Mouse (Mus musculus): ENCODE results near the gene Amhr2. TPM values are rescaled to one million over a fixed set of nuclear protein-coding genes. Genes with fewer than 3 reads are reported as not detected.

Amhr2 gene
- polyA plus RNA-seq, 1 experiment from 2014 or later, result 0.18 TPM

- H3K36me3 ChIP-seq, result peaks cover 99% of the 10 kb centered on the region
- no peak overlapping the region for H3K4me3 ChIP-seq
- 80% methylated on average over 3 of the region's 3 CpGs for WGBS
- H3K27me3 ChIP-seq (ENCODE audit: insufficient read depth, poor library complexity, severe bottlenecking), result no peaks in the 10 kb centered on the region
- no peaks in the 10 kb centered on the region for H3K9me3 ChIP-seq
- no peaks in the 10 kb centered on the region for H3K4me1 ChIP-seq (replicated peaks)
- DNase-seq (ENCODE audit: low spot score), result no peak
- H3K27ac ChIP-seq, result no peak overlapping the region
These were observed 54.2 kb downstream of the Amhr2 start for GRCm38 (mm10) chr15:102499370-102499769.

GRCm38 (mm10) chr15:102499851-102500250 is 54.7 kb downstream of the Amhr2 start:
- no peaks in the 10 kb centered on the region for H3K9me3 ChIP-seq
- no peaks in the 10 kb centered on the region for H3K27me3 ChIP-seq (ENCODE audit: insufficient read depth, poor library complexity, severe bottlenecking)
- no peak overlapping the region for H3K27ac ChIP-seq
- 92% methylated on average over 6 of the region's 6 CpGs for WGBS
- no peaks in the 10 kb centered on the region for H3K4me1 ChIP-seq (replicated peaks)
- no peak for DNase-seq (ENCODE audit: low spot score)
- H3K4me3 ChIP-seq, result no peak overlapping the region
- peaks cover 99% of the 10 kb centered on the region for H3K36me3 ChIP-seq

GRCm38 (mm10) chr15:102500479-102500878 is 55.3 kb downstream of the Amhr2 start:
- Histone ChIP-seq H3K4me1 (replicated peaks) (0 out of 2 replicates have a peak, but pooled peaks cover 3% of the 10 kb centered on the region), H3K27me3 (ENCODE audit: insufficient read depth, poor library complexity, severe bottlenecking) (no peaks in the 10 kb centered on the region), H3K27ac (no peak overlapping the region), H3K36me3 (peaks cover 99% of the 10 kb centered on the region), H3K4me3 (no peak overlapping the region), H3K9me3 (no peaks in the 10 kb centered on the region)
- no peak for DNase-seq (ENCODE audit: low spot score)
- 89% methylated on average over 5 of the region's 5 CpGs for WGBS

- no peak for DNase-seq (ENCODE audit: low spot score)
- Histone ChIP-seq H3K27me3 (ENCODE audit: insufficient read depth, poor library complexity, severe bottlenecking) (no peaks in the 10 kb centered on the region), H3K36me3 (peaks cover 99% of the 10 kb centered on the region), H3K27ac (no peak overlapping the region), H3K9me3 (no peaks in the 10 kb centered on the region), H3K4me3 (no peak overlapping the region), H3K4me1 (replicated peaks) (0 out of 2 replicates have a peak, but pooled peaks cover 5% of the 10 kb centered on the region)
- 90% methylated on average over 19 of the region's 19 CpGs for WGBS
These were observed 56.1 kb downstream of the Amhr2 start for GRCm38 (mm10) chr15:102501084-102501814.

GRCm38 (mm10) chr15:102502254-102502840 is 57.2 kb downstream of the Amhr2 start:
- H3K36me3 ChIP-seq, result peaks cover 96% of the 10 kb centered on the region
- DNase-seq (ENCODE audit: low spot score), result no peak
- H3K4me1 ChIP-seq (replicated peaks), result 0 out of 2 replicates have a peak, but pooled peaks cover 5% of the 10 kb centered on the region
- no peak overlapping the region for H3K4me3 ChIP-seq
- no peaks in the 10 kb centered on the region for H3K9me3 ChIP-seq
- WGBS, result 86% methylated on average over 9 of the region's 9 CpGs
- H3K27me3 ChIP-seq (ENCODE audit: insufficient read depth, poor library complexity, severe bottlenecking), result no peaks in the 10 kb centered on the region
- H3K27ac ChIP-seq, result no peak overlapping the region

GRCm38 (mm10) chr15:102503447-102503846 is 58.3 kb downstream of the Amhr2 start, which contains the start of gene Gm10337:
Gene Gm10337, plus strand, starts transcription at chr15:102503722.
- Histone ChIP-seq H3K36me3 (peaks cover 92% of the 10 kb centered on the region), H3K27ac (no peak within 1 kb of the TSS), H3K4me1 (replicated peaks) (0 out of 2 replicates have a peak, but pooled peaks cover 5% of the 10 kb centered on the region), H3K4me3 (no peak within 1 kb of the TSS), H3K9me3 (no peaks in the 10 kb centered on the region), H3K27me3 (ENCODE audit: insufficient read depth, poor library complexity, severe bottlenecking) (no peaks in the 10 kb centered on the region)
- 92% methylated on average over 1 of the region's 1 CpGs for WGBS
- no peak for DNase-seq (ENCODE audit: low spot score)

Other genes starting within 250 kb of the Amhr2 start
- gene Zfp740, start 242.1 kb upstream of the Amhr2 start, polyA plus RNA-seq (2016; fragmentation: Nextera tagmentation; extraction: Ambion mirVana), result 61.8 and 67.1 TPM in 2 replicates
- gene Csad, start 240.6 kb upstream of the Amhr2 start, polyA plus RNA-seq (2016; fragmentation: Nextera tagmentation; extraction: Ambion mirVana), result 34.0 and 35.5 TPM in 2 replicates
- gene Itgb7, start 213.4 kb upstream of the Amhr2 start, polyA plus RNA-seq (2016; fragmentation: Nextera tagmentation; extraction: Ambion mirVana), result 0.31 and 0.90 TPM in 2 replicates
- 22.1 and 24.5 TPM in 2 replicates for gene Rarg, start 187.8 kb upstream of the Amhr2 start, polyA plus RNA-seq (2016; fragmentation: Nextera tagmentation; extraction: Ambion mirVana)
- 0.26 and 0.35 TPM in 2 replicates for gene Gm9918, start 174.8 kb upstream of the Amhr2 start, polyA plus RNA-seq (2016; fragmentation: Nextera tagmentation; extraction: Ambion mirVana)
- gene Mfsd5, start 165.9 kb upstream of the Amhr2 start, polyA plus RNA-seq (2016; fragmentation: Nextera tagmentation; extraction: Ambion mirVana), result 61.5 and 66.1 TPM in 2 replicates
- 42.6 and 52.2 TPM in 2 replicates for gene Espl1, start 149.1 kb upstream of the Amhr2 start, polyA plus RNA-seq (2016; fragmentation: Nextera tagmentation; extraction: Ambion mirVana)
- 331 and 368 TPM in 2 replicates for gene Pfdn5, start 119.3 kb upstream of the Amhr2 start, polyA plus RNA-seq (2016; fragmentation: Nextera tagmentation; extraction: Ambion mirVana)
- gene Myg1, start 113.7 kb upstream of the Amhr2 start, polyA plus RNA-seq (2016; fragmentation: Nextera tagmentation; extraction: Ambion mirVana), result 119 and 120 TPM in 2 replicates
- 102 and 122 TPM in 2 replicates for gene Aaas, start 94.6 kb upstream of the Amhr2 start, polyA plus RNA-seq (2016; fragmentation: Nextera tagmentation; extraction: Ambion mirVana)
- 1.0 and 1.2 TPM in 2 replicates for gene Sp7, start 78.2 kb upstream of the Amhr2 start, polyA plus RNA-seq (2016; fragmentation: Nextera tagmentation; extraction: Ambion mirVana)
- gene Sp1, start 39.2 kb upstream of the Amhr2 start, polyA plus RNA-seq (2016; fragmentation: Nextera tagmentation; extraction: Ambion mirVana), result 6.1 and 9.3 TPM in 2 replicates
- gene Prr13, start 13.7 kb downstream of the Amhr2 start, polyA plus RNA-seq (2016; fragmentation: Nextera tagmentation; extraction: Ambion mirVana), result 84.3 and 98.2 TPM in 2 replicates
- 166 and 207 TPM in 2 replicates for gene Pcbp2, start 25.2 kb downstream of the Amhr2 start, polyA plus RNA-seq (2016; fragmentation: Nextera tagmentation; extraction: Ambion mirVana)
- gene Gm10337, start 58.4 kb downstream of the Amhr2 start, polyA plus RNA-seq (2016; fragmentation: Nextera tagmentation; extraction: Ambion mirVana), result 3.9 and 11.3 TPM in 2 replicates
- gene Map3k12, start 71.7 kb downstream of the Amhr2 start, polyA plus RNA-seq (2016; fragmentation: Nextera tagmentation; extraction: Ambion mirVana), result 27.1 and 35.2 TPM in 2 replicates
- gene Tarbp2, start 72.8 kb downstream of the Amhr2 start, polyA plus RNA-seq (2016; fragmentation: Nextera tagmentation; extraction: Ambion mirVana), result 132 and 135 TPM in 2 replicates
- 1.5 and 2.4 TPM in 2 replicates for gene Npff, start 79.6 kb downstream of the Amhr2 start, polyA plus RNA-seq (2016; fragmentation: Nextera tagmentation; extraction: Ambion mirVana)
- not detected in 2 replicates for gene Gm28047, start 179.7 kb downstream of the Amhr2 start, polyA plus RNA-seq (2016; fragmentation: Nextera tagmentation; extraction: Ambion mirVana)
- gene Atf7, start 180.1 kb downstream of the Amhr2 start, polyA plus RNA-seq (2016; fragmentation: Nextera tagmentation; extraction: Ambion mirVana), result 17.5 and 20.4 TPM in 2 replicates
- gene Atp5g2, start 227.0 kb downstream of the Amhr2 start, polyA plus RNA-seq (2016; fragmentation: Nextera tagmentation; extraction: Ambion mirVana), result 63.3 and 73.4 TPM in 2 replicates

All from hindbrain, embryonic 10.5 days (tissue).